In the genomic region with DNA sequence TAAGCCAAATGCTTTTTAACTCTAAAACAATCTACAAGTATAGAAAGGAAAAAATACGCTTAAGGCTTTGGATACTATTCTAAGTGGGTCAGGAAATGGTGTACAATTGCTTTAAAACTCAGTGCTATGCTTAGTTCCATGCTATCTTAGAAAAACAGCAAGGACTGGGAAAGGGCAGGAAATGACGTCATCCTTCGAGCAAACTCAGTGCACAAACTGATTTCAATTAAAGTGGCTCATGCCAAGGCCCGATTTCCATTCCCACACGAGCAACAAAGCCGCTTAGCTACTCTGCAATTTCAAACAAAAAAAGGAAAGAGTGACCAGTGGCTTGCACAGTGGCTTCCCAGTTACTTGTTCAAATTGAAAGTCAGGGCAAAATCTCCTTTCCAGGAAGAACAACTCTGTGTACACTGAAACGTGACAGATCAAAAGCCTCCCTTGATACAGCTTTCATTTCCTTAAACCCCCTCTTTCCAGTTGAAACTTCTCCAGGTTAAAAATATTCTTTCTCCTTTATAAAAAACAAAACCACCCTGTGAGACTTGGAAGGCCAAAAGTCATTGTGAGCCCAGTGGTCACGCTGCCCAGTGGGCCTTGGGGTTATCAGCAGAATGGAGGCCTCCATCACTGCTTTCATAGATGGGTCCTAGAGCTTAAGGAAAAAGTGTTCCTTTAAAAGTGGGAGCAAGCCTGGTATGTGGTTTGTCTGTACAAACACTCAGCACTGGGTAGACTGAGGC, we compare ENCODE assay signal across 10 mouse cellular contexts. TPM values are rescaled to one million over a fixed set of nuclear protein-coding genes. Genes with fewer than 3 reads are reported as not detected.
DNase-seq lines count a peak whose midpoint lies in the region; ATAC-seq lines count a peak whose summit lies in the region.
"Had no signal": no experiment of that assay in that cellular context is flagged by ENCODE, and none has a peak within 500 bp of the region (broad histone marks: within the 10 kb centered on the region; RNA-seq: fewer than 3 reads in every experiment).

No protein-coding gene starts in this region.

- no peak overlapping the region for H3K4me3 ChIP-seq in kidney, embryonic 14.5 days (ENCODE audit: low read length)
- H3K4me3 ChIP-seq: myocyte had no signal

- H3K27me3 ChIP-seq in kidney, embryonic 14.5 days (ENCODE audit: control insufficient read depth, insufficient read depth, low read length), result no peaks in the 10 kb centered on the region

- DNase-seq in frontal cortex, postnatal 10 days (ENCODE audit: low spot score in 2 of 2), result no peak
- peak; percentile 60 for DNase-seq in 416B (ENCODE audit: low read depth)
- peak; percentile 54 for DNase-seq in gastrocnemius, adult 18-20 months (ENCODE audit: low spot score)
- DNase-seq in right cerebral cortex, postnatal 25 days, result peak; percentile 10
- DNase-seq in thymus, postnatal 4 days, result no peak
- no peak for DNase-seq in urinary bladder, adult 18-20 months (ENCODE audit: low spot score in 2 of 2)

- H3K4me2 ChIP-seq in kidney, embryonic 14.5 days (replicated peaks; ENCODE audit: low read depth, low read length), result no peak overlapping the region

- peak overlapping the region; percentile 44; the same call in 1 of the 2 replicates for H3K27ac ChIP-seq in kidney, embryonic 14.5 days (ENCODE audit: low read depth, low read length)

- WGBS in kidney, embryonic 14.5 days, result 57% methylated on average over 8 of the region's 8 CpGs

- H3K36me3 ChIP-seq in kidney, embryonic 14.5 days (ENCODE audit: control insufficient read depth, insufficient read depth, low read length), result peaks cover 16% of the 10 kb centered on the region; the same call in 1 of the 2 replicates

- no peak overlapping the region for H3K9ac ChIP-seq in kidney, embryonic 14.5 days (ENCODE audit: low read depth, low read length)

- no peaks in the 10 kb centered on the region for H3K9me3 ChIP-seq in kidney, embryonic 14.5 days (ENCODE audit: control insufficient read depth, low read length)

- peak; percentile 79 for ATAC-seq in frontal cortex, adult (ENCODE audit: low TSS enrichment)
- no peak for ATAC-seq in kidney, embryonic 14.5 days (ENCODE audit: low FRiP score, low TSS enrichment)

- H3K4me1 ChIP-seq in kidney, embryonic 14.5 days (ENCODE audit: control insufficient read depth, insufficient read depth, low read length), result 0 out of 2 replicates have a peak, but pooled peaks cover 4% of the 10 kb centered on the region

RNA-seq across cellular contexts. Expression of gene Gm9913, which starts 34.2 kb away (rescaled TPM):
- total RNA-seq in gastrocnemius, adult 18-20 months (2021), result under 1 TPM in 1 of 2 experiments, not detected in 1; 0.09 TPM
- 0.29 and 0.57 TPM in 2 replicates for polyA plus RNA-seq in kidney, embryonic 14.5 days (2014; fragmentation: Nextera tagmentation; extraction: Ambion mirVana)
- total RNA-seq: gastrocnemius, adult 8-10 months had no signal

RNA-seq across cellular contexts. Expression of gene Fbn1, which starts 37.1 kb away (rescaled TPM):
- total RNA-seq in gastrocnemius, adult 18-20 months (2021), result 10 to 100 TPM; 27.7 to 33.8 TPM
- polyA plus RNA-seq in kidney, embryonic 14.5 days (2014; fragmentation: Nextera tagmentation; extraction: Ambion mirVana), result 10.9 and 19.8 TPM in 2 replicates

Comparison
In these comparisons a context has a peak if more than half of its experiments do, and no peak if none do; other contexts are left out.
1. DNase-seq: peak in 416B (single experiment), gastrocnemius, adult 18-20 months (single experiment) and right cerebral cortex, postnatal 25 days (single experiment); none in frontal cortex, postnatal 10 days (0 of 2), thymus, postnatal 4 days (single experiment) and urinary bladder, adult 18-20 months (0 of 2).